Mouse (Mus musculus) layer of hippocampus, adult 6 months (tissue): ENCODE results near the gene Tspan12. TPM values are rescaled to one million over a fixed set of nuclear protein-coding genes. Genes with fewer than 3 reads are reported as not detected.

Source experiments
- long read RNA-seq, 2 experiments: library from polyadenylated mRNA; unstranded; transcript quantifications; one replicate each; pipeline ENCODE4 v2.0.0; 2019 to 2020
- polyA plus RNA-seq: library from polyadenylated mRNA; unstranded; fragments of <200 nt; fragmentation: Nextera tagmentation; gene quantifications from 2 replicates; pipeline ENCODE4 v1.2.3, GENCODE M21; 2021

The Tspan12 gene
- polyA plus RNA-seq: 65.3 and 104 TPM in 2 replicates
- long read RNA-seq, experiment 1, partial matches to known transcripts: 86 of 110 reads
- long read RNA-seq, experiment 1, other reads (novel, unspliced or antisense): 22 of 110 reads
- long read RNA-seq, experiment 2, partial matches to known transcripts: 36 of 45 reads
- long read RNA-seq, experiment 2, other reads (novel, unspliced or antisense): 8 of 45 reads

DNA sequence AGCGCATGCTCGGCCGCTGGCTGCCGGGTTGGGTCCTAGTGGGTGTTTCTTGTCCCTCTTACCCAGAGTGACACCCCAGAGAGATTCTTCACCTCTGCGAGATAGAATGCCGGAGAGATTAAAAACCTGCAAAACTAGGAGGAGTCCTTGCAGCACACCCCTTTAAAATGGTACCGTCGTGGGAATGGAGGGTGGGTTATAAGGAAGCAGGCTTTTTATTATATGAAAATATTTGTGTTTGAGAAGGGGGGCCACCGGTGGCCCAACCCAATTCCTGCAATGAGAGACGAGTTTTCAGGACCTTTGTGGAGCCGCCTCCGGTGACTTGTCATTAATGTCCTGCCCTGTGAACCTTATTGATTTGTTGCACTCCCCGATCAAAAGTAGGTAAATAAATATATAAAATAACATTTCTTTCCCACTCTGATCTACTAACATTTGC lies at the start of gene Tspan12:
Gene Tspan12, minus strand, starts transcription at position 172 of the 442 bp plus-strand sequence.

Other genes with a start within 250 kb of the Tspan12 start
- 24.9 and 38.4 TPM in 2 replicates for gene Ing3, start 97.1 kb upstream of the Tspan12 start, polyA plus RNA-seq
- 0.58 and 0.85 TPM in 2 replicates for gene Cped1, start 133.4 kb upstream of the Tspan12 start, polyA plus RNA-seq